Mouse (Mus musculus): Measurements from ENCODE around the gene Rnf31. TPM values are rescaled to one million over a fixed set of nuclear protein-coding genes. Genes with fewer than 3 reads are reported as not detected.

Gene Rnf31
- polyA plus RNA-seq, 2 experiments, result 6.5 to 7.6 TPM

- peaks cover 3% of the 10 kb centered on the region for H3K36me3 ChIP-seq (replicated peaks; ENCODE audit: control insufficient read depth, insufficient read depth, low read depth)
- 83% methylated on average over 23 of the region's 23 CpGs for WGBS (ENCODE audit: insufficient replicate concordance)
- TF ChIP-seq EP300 (IDR thresholded peaks at IDR 0.05; ENCODE audit: low read depth), result no peak
- peak; percentile 28; the same call in 1 of the 2 replicates for TF ChIP-seq CTCF (IDR thresholded peaks at IDR 0.05; ENCODE audit: low read depth)
- H3K27me3 ChIP-seq (ENCODE audit: control insufficient read depth, insufficient read depth, low read length), result no peaks in the 10 kb centered on the region
- ATAC-seq (ENCODE audit: insufficient read depth), result no peak
- no peak for DNase-seq (ENCODE audit: low read depth in 3 of 3, low spot score in 3 of 3)
- no peak overlapping the region for H3K27ac ChIP-seq
- H3K4me3 ChIP-seq (ENCODE audit: insufficient read depth in 1 of 2, low read depth in 2 of 2, low read length in 2 of 2), result no peak overlapping the region
- peaks cover 14 to 23% of the 10 kb centered on the region in 2 experiments for H3K4me1 ChIP-seq (replicated peaks; ENCODE audit: control insufficient read depth in 2 of 2, insufficient read depth in 2 of 2, low read length in 1 of 2)
- no peaks in the 10 kb centered on the region for H3K9me3 ChIP-seq (ENCODE audit: control insufficient read depth, low read length)
- H3K9ac ChIP-seq (replicated peaks), result no peak overlapping the region
- H3K4me2 ChIP-seq (ENCODE audit: low read depth), result peak overlapping the region; percentile 70; the same call in 1 of the 2 replicates
These were observed 11.7 kb upstream of the Rnf31 start for GRCm38 (mm10) chr14:55579511-55580496.

GRCm38 (mm10) chr14:55580731-55581130 is 10.8 kb upstream of the Rnf31 start:
- Histone ChIP-seq H3K9me3 (ENCODE audit: control insufficient read depth, low read length) (no peaks in the 10 kb centered on the region), H3K27me3 (ENCODE audit: control insufficient read depth, insufficient read depth, low read length) (no peaks in the 10 kb centered on the region), H3K27ac (no peak overlapping the region), H3K4me3 (ENCODE audit: insufficient read depth in 1 of 2, low read depth in 2 of 2, low read length in 2 of 2) (no peak overlapping the region), H3K9ac (replicated peaks) (no peak overlapping the region), H3K4me2 (ENCODE audit: low read depth) (no peak overlapping the region), H3K4me1 (replicated peaks; ENCODE audit: control insufficient read depth in 2 of 2, insufficient read depth in 2 of 2, low read length in 1 of 2) (peaks cover 19 to 28% of the 10 kb centered on the region in 2 experiments), H3K36me3 (replicated peaks; ENCODE audit: control insufficient read depth, insufficient read depth, low read depth) (peaks cover 3% of the 10 kb centered on the region)
- DNase-seq (ENCODE audit: low read depth in 3 of 3, low spot score in 3 of 3) (no peak), ATAC-seq (ENCODE audit: insufficient read depth) (no peak)
- WGBS (ENCODE audit: insufficient replicate concordance), result 84% methylated on average over 16 of the region's 16 CpGs
- no peak for TF ChIP-seq EP300 (IDR thresholded peaks at IDR 0.05; ENCODE audit: low read depth)

GRCm38 (mm10) chr14:55581981-55582681 is 9.4 kb upstream of the Rnf31 start:
- 73% methylated on average over 9 of the region's 9 CpGs for WGBS (ENCODE audit: insufficient replicate concordance)

GRCm38 (mm10) chr14:55584303-55584701 is 7.2 kb upstream of the Rnf31 start:
- H3K9ac ChIP-seq (replicated peaks), result peak overlapping the region; percentile 84
- no peak for DNase-seq (ENCODE audit: low read depth in 3 of 3, low spot score in 3 of 3)
- TF ChIP-seq CTCF (IDR thresholded peaks at IDR 0.05; ENCODE audit: low read depth) (no peak), EP300 (IDR thresholded peaks at IDR 0.05; ENCODE audit: low read depth) (peak; percentile 9; the same call in 1 of the 2 replicates)
- H3K4me3 ChIP-seq (ENCODE audit: insufficient read depth in 1 of 2, low read depth in 2 of 2, low read length in 2 of 2), result peak overlapping the region; percentile 70 to 74
- WGBS (ENCODE audit: insufficient replicate concordance), result 14% methylated on average over 5 of the region's 5 CpGs
- H3K9me3 ChIP-seq (ENCODE audit: control insufficient read depth, low read length), result no peaks in the 10 kb centered on the region
- no peak for ATAC-seq (ENCODE audit: insufficient read depth)
- peaks cover 5% of the 10 kb centered on the region for H3K36me3 ChIP-seq (replicated peaks; ENCODE audit: control insufficient read depth, insufficient read depth, low read depth)
- peak overlapping the region; percentile 99 for H3K4me2 ChIP-seq (ENCODE audit: low read depth)
- peak overlapping the region; percentile 98 for H3K27ac ChIP-seq
- H3K27me3 ChIP-seq (ENCODE audit: control insufficient read depth, insufficient read depth, low read length), result no peaks in the 10 kb centered on the region
- H3K4me1 ChIP-seq (replicated peaks; ENCODE audit: control insufficient read depth in 2 of 2, insufficient read depth in 2 of 2, low read length in 1 of 2), result peaks cover 26 to 31% of the 10 kb centered on the region in 2 experiments

More at GRCm38 (mm10) chr14:55581981-55582681, 9.4 kb upstream of the Rnf31 start:
- peaks cover 3% of the 10 kb centered on the region for H3K36me3 ChIP-seq (replicated peaks; ENCODE audit: control insufficient read depth, insufficient read depth, low read depth)
- DNase-seq (ENCODE audit: low read depth in 3 of 3, low spot score in 3 of 3) (no peak), ATAC-seq (ENCODE audit: insufficient read depth) (no peak)
- no peak overlapping the region for H3K4me2 ChIP-seq (ENCODE audit: low read depth)
- no peak overlapping the region for H3K4me3 ChIP-seq (ENCODE audit: insufficient read depth in 1 of 2, low read depth in 2 of 2, low read length in 2 of 2)
- H3K9me3 ChIP-seq (ENCODE audit: control insufficient read depth, low read length), result no peaks in the 10 kb centered on the region
- no peak for TF ChIP-seq EP300 (IDR thresholded peaks at IDR 0.05; ENCODE audit: low read depth)
- TF ChIP-seq CTCF (IDR thresholded peaks at IDR 0.05; ENCODE audit: low read depth), result peak; percentile 69
- H3K9ac ChIP-seq (replicated peaks), result no peak overlapping the region
- no peak overlapping the region for H3K27ac ChIP-seq
- no peaks in the 10 kb centered on the region for H3K27me3 ChIP-seq (ENCODE audit: control insufficient read depth, insufficient read depth, low read length)
- peaks cover 29 to 41% of the 10 kb centered on the region in 2 experiments for H3K4me1 ChIP-seq (replicated peaks; ENCODE audit: control insufficient read depth in 2 of 2, insufficient read depth in 2 of 2, low read length in 1 of 2)

Measured in liver, embryonic 14.5 days (tissue).